Mouse (Mus musculus) CH12.LX (cell line): ENCODE measurements around the gene Myh11. TPM values are rescaled to one million over a fixed set of nuclear protein-coding genes. Genes with fewer than 3 reads are reported as not detected.

Experiments used
- DNase-seq: peaks from one replicate; pipeline ENCODE4 v3.0.0-alpha.2; 2013; ENCODE audit errors: extremely low read depth
- H3K27ac ChIP-seq: 2 replicates; pipeline ENCODE4 v1.5.1; 2012; ENCODE audit warnings: low read depth, mild to moderate bottlenecking, control low read depth, moderate library complexity; ENCODE audit not compliant: insufficient read depth
- H3K27me3 ChIP-seq: replicated peaks from 2 replicates; pipeline ENCODE3; 2012; ENCODE audit warnings: inconsistent platforms
- H3K36me3 ChIP-seq, 2 experiments: replicated peaks in 1 of 2; 2 replicates each; pipeline versions ENCODE3 to v1.6.1; 2012; ENCODE audit warnings: inconsistent platforms in 1 of 2, low read length in 1 of 2, mild to moderate bottlenecking in 1 of 2, mixed read lengths in 1 of 2, moderate library complexity in 1 of 2; ENCODE audit not compliant: control insufficient read depth in 1 of 2, insufficient read depth in 1 of 2
- H3K4me1 ChIP-seq, 2 experiments: 2 replicates each; pipeline ENCODE4 v1.6.1; 2012; ENCODE audit warnings: inconsistent platforms in 1 of 2, moderate library complexity in 1 of 2; ENCODE audit not compliant: insufficient read depth in 2 of 2, control insufficient read depth in 1 of 2
- H3K4me2 ChIP-seq: 2 replicates; pipeline ENCODE4 v1.6.1; 2012; ENCODE audit warnings: low read depth, mild to moderate bottlenecking, control low read depth; ENCODE audit not compliant: poor library complexity, insufficient read depth, severe bottlenecking
- H3K4me3 ChIP-seq, 3 experiments: fragments of 150-350 bp in 1 of 3; sonication (generic) in 1 of 3; replicated peaks in 1 of 3; 2 replicates each; pipeline versions ENCODE3 to v1.5.1; 2011 to 2012; ENCODE audit warnings: low read depth in 2 of 3, low read length in 2 of 3, mild to moderate bottlenecking in 2 of 3, moderate library complexity in 2 of 3, control low read depth in 1 of 3, improper control_type of control experiment in 1 of 3, inconsistent platforms in 1 of 3, mixed read lengths in 1 of 3; ENCODE audit not compliant: poor library complexity in 1 of 3
- H3K79me2 ChIP-seq: replicated peaks from 2 replicates; pipeline ENCODE4 v1.6.1; 2012; ENCODE audit warnings: mild to moderate bottlenecking, moderate library complexity; ENCODE audit not compliant: control insufficient read depth, poor library complexity, insufficient read depth, severe bottlenecking; ENCODE audit errors: extremely low read depth
- H3K9ac ChIP-seq: 2 replicates; pipeline ENCODE4 v1.6.1; 2012; ENCODE audit warnings: low read depth, mild to moderate bottlenecking, control low read depth, moderate library complexity; ENCODE audit not compliant: insufficient read depth
- H3K9me3 ChIP-seq: replicated peaks from 2 replicates; pipeline ENCODE3; 2012; ENCODE audit warnings: low read length, inconsistent platforms, mixed read lengths
- BHLHE40 ChIP-seq: IDR thresholded peaks from 2 replicates; pipeline ENCODE4 v1.6.1; 2011; ENCODE audit warnings: mild to moderate bottlenecking, low read depth, low read length, improper control_type of control experiment
- CHD1 ChIP-seq: IDR thresholded peaks from 2 replicates; pipeline ENCODE4 v1.6.1; 2012; ENCODE audit warnings: low read depth, low read length, improper control_type of control experiment, inconsistent platforms
- CHD2 ChIP-seq: IDR thresholded peaks from 2 replicates; pipeline ENCODE4 v1.6.1; 2011; ENCODE audit warnings: low read length, improper control_type of control experiment
- CTCF ChIP-seq, 2 experiments: IDR thresholded peaks in 1 of 2; conservative IDR thresholded peaks in 1 of 2; 2 replicates each; pipeline ENCODE4 v1.5.1; 2011 to 2012; ENCODE audit warnings: low read depth in 2 of 2, low read length in 2 of 2, improper control_type of control experiment in 1 of 2, inconsistent platforms in 1 of 2, mild to moderate bottlenecking in 1 of 2, moderate library complexity in 1 of 2
- EP300 ChIP-seq: IDR thresholded peaks from 2 replicates; pipeline ENCODE4 v1.6.1; 2011; ENCODE audit warnings: low read length, improper control_type of control experiment
- IRF4 ChIP-seq: IDR thresholded peaks from 2 replicates; pipeline ENCODE4 v1.6.1; 2014; ENCODE audit warnings: low read depth, mild to moderate bottlenecking, inconsistent platforms, low read length, improper control_type of control experiment
- JUN ChIP-seq: IDR thresholded peaks from 2 replicates; pipeline ENCODE4 v1.6.1; 2011; ENCODE audit warnings: low read depth, mild to moderate bottlenecking, low read length, improper control_type of control experiment, moderate library complexity; ENCODE audit not compliant: insufficient read depth
- KAT2A ChIP-seq: IDR thresholded peaks from 2 replicates; pipeline ENCODE4 v1.6.1; 2012; ENCODE audit warnings: low read length, improper control_type of control experiment, inconsistent platforms; ENCODE audit not compliant: insufficient replicate concordance
- MAX ChIP-seq: IDR thresholded peaks from 2 replicates; pipeline ENCODE4 v1.6.1; 2011; ENCODE audit warnings: low read length, improper control_type of control experiment
- MXI1 ChIP-seq: IDR thresholded peaks from 2 replicates; pipeline ENCODE4 v1.6.1; 2011; ENCODE audit warnings: mild to moderate bottlenecking, low read depth, low read length, improper control_type of control experiment
- MYC ChIP-seq: IDR thresholded peaks from 2 replicates; pipeline ENCODE4 v1.6.1; 2011; ENCODE audit warnings: low read depth, mild to moderate bottlenecking, improper control_type of control experiment, low read length
- RAD21 ChIP-seq: IDR thresholded peaks from 2 replicates; pipeline ENCODE4 v1.6.1; 2011; ENCODE audit warnings: low read depth, mild to moderate bottlenecking, low read length, improper control_type of control experiment, moderate library complexity
- SMC3 ChIP-seq: IDR thresholded peaks from 2 replicates; pipeline ENCODE4 v1.6.1; 2011; ENCODE audit warnings: low read depth, low read length, improper control_type of control experiment
- UBTF ChIP-seq: IDR thresholded peaks from 2 replicates; pipeline ENCODE4 v1.6.1; 2012; ENCODE audit warnings: low read depth, mild to moderate bottlenecking, inconsistent platforms, low read length, improper control_type of control experiment, moderate library complexity
- USF1 ChIP-seq: IDR thresholded peaks from 2 replicates; pipeline ENCODE4 v1.6.1; 2014; ENCODE audit warnings: low read depth, mild to moderate bottlenecking, inconsistent platforms, low read length, improper control_type of control experiment
- USF2 ChIP-seq: conservative IDR thresholded peaks from 2 replicates; pipeline ENCODE4 v1.6.1; 2011; ENCODE audit warnings: low read depth, low read length, improper control_type of control experiment
- ZMIZ1 ChIP-seq: IDR thresholded peaks from 2 replicates; pipeline ENCODE4 v1.6.1; 2012; ENCODE audit warnings: low read depth, mild to moderate bottlenecking, inconsistent platforms, low read length, improper control_type of control experiment
- ZNF384 ChIP-seq: IDR thresholded peaks from 2 replicates; pipeline ENCODE4 v1.6.1; 2012; ENCODE audit warnings: low read depth, low read length, improper control_type of control experiment, inconsistent platforms
- dilution Hi-C: fragments of 300-500 bp; cut with MboI; formaldehyde crosslinking; loops from 2 replicates; pipeline ENCODE4 v1.14.3; 2020; ENCODE audit warnings: low sequenced_read_pairs; ENCODE audit not compliant: extremely low pct_unique_long_range_greater_than_20kb, extremely low pct_ligation_motif_present
- in situ Hi-C: fragments of 300-500 bp; cut with MboI; formaldehyde crosslinking; loops from 3 replicates; pipeline ENCODE4 v1.14.3; 2019; ENCODE audit warnings: low sequenced_read_pairs, low pct_ligation_motif_present, low pct_unique_long_range_greater_than_20kb, mixed read lengths
- polyA plus RNA-seq: library from polyadenylated mRNA; unstranded; fragments of >175 nt; gene quantifications from 2 replicates; pipeline ENCODE4 v1.2.1, GENCODE M21; 2012; ENCODE audit warnings: low read depth; ENCODE audit not compliant: insufficient read length
- total RNA-seq, 2 experiments: library from RNA; depleted of rRNA; stranded (reverse); fragments of 300-350 nt in 1 of 2; fragments of >200 nt in 1 of 2; gene quantifications; 2 replicates each; pipeline ENCODE4 v1.2.3; 2012 to 2014

The Myh11 gene
- total and polyA plus RNA-seq, 3 experiments = 0.04 to 0.06 (median 0.04) TPM

- peaks cover 9 to 55% of the 10 kb centered on the region in 2 experiments for H3K4me1 ChIP-seq
- no peak overlapping the region for H3K4me2 ChIP-seq
- peaks cover 52% of the 10 kb centered on the region for H3K79me2 ChIP-seq
- no peak for TF ChIP-seq SMC3
- TF ChIP-seq UBTF = no peak
- peak; percentile 56 for TF ChIP-seq ZNF384
- TF ChIP-seq KAT2A = no peak
- peaks cover 4 to 18% of the 10 kb centered on the region in 2 experiments for H3K36me3 ChIP-seq
- in situ Hi-C loops (no loop called here), dilution Hi-C loops (no loop called here)
- no peaks in the 10 kb centered on the region for H3K9me3 ChIP-seq
- no peak overlapping the region for H3K4me3 ChIP-seq
- no peak for DNase-seq
- H3K9ac ChIP-seq = no peak overlapping the region
- no peaks in the 10 kb centered on the region for H3K27me3 ChIP-seq
- H3K27ac ChIP-seq = no peak overlapping the region
These were observed 130.2 kb downstream of the Myh11 start for GRCm38 (mm10) chr16:14160941-14161340.

GRCm38 (mm10) chr16:14159746-14160131 lies 131.4 kb downstream of the Myh11 start:
- dilution Hi-C loops (no loop called here), in situ Hi-C loops (no loop called here)
- Histone ChIP-seq H3K79me2 (peaks cover 50% of the 10 kb centered on the region), H3K9me3 (no peaks in the 10 kb centered on the region), H3K27ac (peak overlapping the region; percentile 70), H3K4me3 (peak overlapping the region; percentile 71 to 73 (median 73)), H3K27me3 (no peaks in the 10 kb centered on the region), H3K4me1 (peaks cover 10 to 52% of the 10 kb centered on the region in 2 experiments), H3K4me2 (peak overlapping the region; percentile 72), H3K9ac (peak overlapping the region; percentile 100), H3K36me3 (peaks cover 6 to 19% of the 10 kb centered on the region in 2 experiments)
- TF ChIP-seq MYC (peak; percentile 98), MXI1 (peak; percentile 73), USF1 (peak; percentile 89), EP300 (no peak), USF2 (peak; percentile 95), ZMIZ1 (no peak), JUN (no peak), CTCF (conservative IDR thresholded peaks at IDR 0.05 in 1 of 2, IDR thresholded peaks at IDR 0.05 in 1 of 2; ENCODE audit: low read depth in 2 of 2, low read length in 2 of 2) (peak; percentile 88 to 98), SMC3 (0 out of 2 replicates have a peak, but pooled peaks have one; percentile 14), MAX (peak; percentile 94), BHLHE40 (peak; percentile 98), CHD2 (no peak), RAD21 (peak; percentile 54), CHD1 (peak; percentile 85; the same call in 1 of the 2 replicates), IRF4 (no peak), KAT2A (no peak)
- DNase-seq = peak; percentile 88
